Mouse (Mus musculus): ENCODE measurements around the gene Fam241a. TPM values are rescaled to one million over a fixed set of nuclear protein-coding genes. Genes with fewer than 3 reads are reported as not detected.

Fam241a gene
- polyA plus RNA-seq, 2 experiments, result 6.3 to 11.7 TPM

DNA sequence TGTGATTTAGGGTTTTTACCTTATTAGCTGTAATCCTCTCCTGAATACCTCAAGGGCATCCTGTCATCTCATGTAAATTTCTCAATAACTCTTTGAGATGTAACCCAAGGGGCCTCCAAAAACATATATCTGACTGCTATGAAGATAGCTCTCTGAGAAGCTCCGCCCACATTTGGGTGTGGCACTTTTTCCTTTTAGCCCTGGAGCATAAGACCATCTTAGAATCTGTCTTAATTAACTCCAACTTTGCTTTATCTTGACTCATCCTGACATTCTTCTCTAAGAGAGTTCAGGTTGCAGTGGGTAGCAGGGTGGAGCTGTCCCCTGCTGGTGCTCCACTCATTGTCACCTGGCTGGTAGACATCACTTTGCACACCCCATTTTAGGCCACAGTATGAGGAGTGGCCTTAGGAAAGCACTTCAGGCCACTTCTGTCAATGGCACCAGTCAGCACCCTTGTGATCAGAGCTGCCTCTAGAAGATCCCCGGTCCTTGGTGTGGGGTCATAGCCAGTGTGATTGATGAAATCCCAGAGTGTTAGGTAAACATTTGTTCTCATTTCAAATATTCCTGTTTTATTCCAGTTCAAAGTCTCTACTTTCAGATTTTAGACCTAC, 52.7 kb downstream of the Fam241a start:
- no peaks in the 10 kb centered on the region for H3K36me3 ChIP-seq (ENCODE audit: control insufficient read depth, insufficient read depth, low read length)
- H3K4me3 ChIP-seq (replicated peaks; ENCODE audit: low read length), result no peak overlapping the region
- DNase-seq (ENCODE audit: low spot score) (peak; percentile 27), ATAC-seq (ENCODE audit: low FRiP score, low read depth) (no peak)
- H3K4me1 ChIP-seq (ENCODE audit: control insufficient read depth, insufficient read depth, low read length), result no peaks in the 10 kb centered on the region
- no peak overlapping the region for H3K9ac ChIP-seq (ENCODE audit: low read depth, low read length, severe bottlenecking)
- H3K27ac ChIP-seq (replicated peaks; ENCODE audit: low read depth, low read length), result no peak overlapping the region
- no peaks in the 10 kb centered on the region for H3K27me3 ChIP-seq (ENCODE audit: control insufficient read depth, insufficient read depth, low read length)
- no peak overlapping the region for H3K4me2 ChIP-seq (replicated peaks; ENCODE audit: low read depth, low read length, severe bottlenecking)
- TF ChIP-seq POLR2A (IDR thresholded peaks at IDR 0.05; ENCODE audit: borderline replicate concordance, extremely low read depth, insufficient read depth, insufficient read length), result no peak
- 81% methylated on average over 2 of the region's 2 CpGs for WGBS
- H3K9me3 ChIP-seq (ENCODE audit: control insufficient read depth, low read length), result no peaks in the 10 kb centered on the region

DNA sequence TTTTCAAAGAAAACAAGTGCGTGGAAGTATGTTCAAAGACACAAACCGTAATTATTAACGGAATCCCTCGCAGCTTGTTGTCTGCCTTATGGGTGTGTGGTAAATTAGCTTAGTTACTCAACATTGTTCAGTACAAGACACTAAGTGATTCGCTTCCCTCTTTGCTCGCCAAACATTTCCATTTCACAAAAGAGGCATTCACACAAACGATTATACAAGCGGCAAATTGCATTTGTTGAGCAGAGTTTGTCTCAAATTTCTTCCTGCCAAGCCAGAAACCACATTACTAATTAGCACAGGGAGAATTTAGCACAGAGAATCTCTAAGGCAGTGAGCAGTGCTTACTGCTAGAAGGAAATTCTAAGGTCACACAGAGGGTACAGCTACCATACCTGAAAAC, 54.2 kb downstream of the Fam241a start:
- DNase-seq (ENCODE audit: low spot score), result no peak

DNA sequence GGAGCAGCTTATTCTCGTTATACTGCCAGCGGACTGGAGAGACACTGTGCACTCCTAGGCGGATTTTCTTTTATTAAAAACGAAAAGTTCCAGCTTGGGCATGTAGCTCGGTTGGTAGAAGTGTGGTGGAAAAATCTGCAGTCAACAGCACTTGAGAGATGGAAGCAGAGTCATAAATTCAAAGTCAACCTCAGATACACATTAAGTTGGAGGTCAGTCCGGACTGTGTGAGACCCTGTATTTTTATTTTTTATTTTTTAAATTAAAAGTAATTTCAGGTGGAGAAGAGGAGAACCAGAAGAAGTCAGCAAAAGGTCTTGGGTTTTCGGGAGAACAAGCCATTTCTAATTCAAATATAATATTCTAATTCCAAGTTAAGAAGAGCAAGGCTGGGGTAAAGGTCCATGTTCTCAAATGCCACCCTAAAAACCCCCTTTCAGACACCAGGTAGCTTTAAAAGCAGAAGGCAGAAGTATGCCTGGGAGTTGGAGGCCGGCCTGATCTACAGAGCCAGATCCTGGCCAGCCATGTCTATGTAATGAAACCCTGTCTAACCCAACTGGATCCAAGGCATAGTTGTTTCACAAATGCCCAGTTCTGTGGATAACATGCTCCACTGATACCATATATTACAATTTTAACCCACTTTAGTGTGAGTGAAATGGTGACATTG, 58.0 kb downstream of the Fam241a start:
- Histone ChIP-seq H3K27ac (replicated peaks; ENCODE audit: low read depth, low read length) (peak overlapping the region; percentile 77), H3K9ac (ENCODE audit: low read depth, low read length, severe bottlenecking) (peak overlapping the region; percentile 85), H3K4me3 (replicated peaks; ENCODE audit: low read length) (peak overlapping the region; percentile 83), H3K4me1 (ENCODE audit: control insufficient read depth, insufficient read depth, low read length) (peaks cover 15% of the 10 kb centered on the region), H3K27me3 (ENCODE audit: control insufficient read depth, insufficient read depth, low read length) (no peaks in the 10 kb centered on the region), H3K4me2 (replicated peaks; ENCODE audit: low read depth, low read length, severe bottlenecking) (peak overlapping the region; percentile 52), H3K36me3 (ENCODE audit: control insufficient read depth, insufficient read depth, low read length) (no peaks in the 10 kb centered on the region; the same call in 1 of the 2 replicates), H3K9me3 (ENCODE audit: control insufficient read depth, low read length) (no peaks in the 10 kb centered on the region)
- DNase-seq (ENCODE audit: low spot score) (no peak), ATAC-seq (ENCODE audit: low FRiP score, low read depth) (no peak)
- 26% methylated on average over 8 of the region's 8 CpGs for WGBS
- TF ChIP-seq POLR2A (IDR thresholded peaks at IDR 0.05; ENCODE audit: borderline replicate concordance, extremely low read depth, insufficient read depth, insufficient read length), result no peak

More for the DNA sequence above, 54.2 kb downstream of the Fam241a start:
- ATAC-seq (ENCODE audit: low FRiP score, low read depth), result no peak
- no peak overlapping the region for H3K4me3 ChIP-seq (replicated peaks; ENCODE audit: low read length)
- WGBS, result 72% methylated on average over 8 of the region's 8 CpGs
- TF ChIP-seq POLR2A (IDR thresholded peaks at IDR 0.05; ENCODE audit: borderline replicate concordance, extremely low read depth, insufficient read depth, insufficient read length), result no peak
- H3K4me2 ChIP-seq (replicated peaks; ENCODE audit: low read depth, low read length, severe bottlenecking), result no peak overlapping the region
- no peaks in the 10 kb centered on the region for H3K27me3 ChIP-seq (ENCODE audit: control insufficient read depth, insufficient read depth, low read length)
- no peaks in the 10 kb centered on the region for H3K36me3 ChIP-seq (ENCODE audit: control insufficient read depth, insufficient read depth, low read length)
- H3K27ac ChIP-seq (replicated peaks; ENCODE audit: low read depth, low read length), result no peak overlapping the region
- H3K4me1 ChIP-seq (ENCODE audit: control insufficient read depth, insufficient read depth, low read length), result peaks cover 6% of the 10 kb centered on the region
- H3K9ac ChIP-seq (ENCODE audit: low read depth, low read length, severe bottlenecking), result no peak overlapping the region
- no peaks in the 10 kb centered on the region for H3K9me3 ChIP-seq (ENCODE audit: control insufficient read depth, low read length)

DNA sequence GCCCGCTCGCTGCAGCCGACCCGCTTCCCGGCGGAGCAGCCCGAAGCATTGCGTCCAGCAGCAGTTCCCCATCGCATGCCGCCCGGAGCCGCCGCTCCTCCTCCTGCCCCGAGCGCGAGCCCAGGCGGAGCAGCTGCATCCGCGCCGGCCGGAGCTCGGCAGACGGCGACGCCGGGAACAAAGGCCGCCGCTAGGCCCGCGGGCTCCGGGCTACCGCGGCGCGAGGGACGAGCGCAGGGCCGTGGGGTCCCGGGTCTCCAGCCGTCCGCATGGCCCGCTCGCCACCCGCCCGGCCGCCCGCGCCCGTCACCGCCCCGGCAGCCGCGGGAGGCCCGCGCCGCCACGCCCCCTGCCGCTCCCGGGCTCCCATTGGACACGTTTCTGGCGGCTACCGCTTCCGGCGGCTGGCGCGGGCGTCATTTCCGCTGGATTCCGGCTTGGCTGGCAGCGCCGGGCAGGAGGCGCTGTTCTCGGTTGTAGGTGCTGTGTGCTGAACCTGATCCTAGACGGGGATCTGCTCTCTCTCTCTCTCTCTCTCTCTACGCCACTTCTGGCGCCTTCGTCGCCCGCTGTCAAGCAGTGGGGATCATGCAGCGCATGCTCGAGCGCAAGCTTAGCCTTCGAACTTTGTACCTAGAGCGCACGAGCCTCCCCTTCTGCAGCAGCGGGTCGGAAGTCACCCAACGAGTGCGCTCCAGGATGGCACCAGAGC, 58.8 kb downstream of the Fam241a start, which contains the start of gene Ap1ar:
Ap1ar (minus strand) TSS at position 370 of the 712 bp plus-strand sequence.
- Histone ChIP-seq H3K9ac (ENCODE audit: low read depth, low read length, severe bottlenecking) (peak within 1 kb of the TSS; percentile 85), H3K36me3 (ENCODE audit: control insufficient read depth, insufficient read depth, low read length) (no peaks in the 10 kb centered on the region; the same call in 1 of the 2 replicates), H3K4me2 (replicated peaks; ENCODE audit: low read depth, low read length, severe bottlenecking) (peak within 1 kb of the TSS; percentile 55), H3K4me3 (replicated peaks; ENCODE audit: low read length) (peak within 1 kb of the TSS; percentile 83), H3K27me3 (ENCODE audit: control insufficient read depth, insufficient read depth, low read length) (no peaks in the 10 kb centered on the region), H3K27ac (replicated peaks; ENCODE audit: low read depth, low read length) (peak within 1 kb of the TSS; percentile 77), H3K9me3 (ENCODE audit: control insufficient read depth, low read length) (no peaks in the 10 kb centered on the region), H3K4me1 (ENCODE audit: control insufficient read depth, insufficient read depth, low read length) (peaks cover 15% of the 10 kb centered on the region)
- TF ChIP-seq POLR2A (IDR thresholded peaks at IDR 0.05; ENCODE audit: borderline replicate concordance, extremely low read depth, insufficient read depth, insufficient read length), result peak; percentile 72; the same call in 1 of the 2 replicates
- WGBS, result under 1% methylated on average over 55 of the region's 89 CpGs
- DNase-seq (ENCODE audit: low spot score), result peak; percentile 96
- peak; percentile 98 for ATAC-seq (ENCODE audit: low FRiP score, low read depth)

DNA sequence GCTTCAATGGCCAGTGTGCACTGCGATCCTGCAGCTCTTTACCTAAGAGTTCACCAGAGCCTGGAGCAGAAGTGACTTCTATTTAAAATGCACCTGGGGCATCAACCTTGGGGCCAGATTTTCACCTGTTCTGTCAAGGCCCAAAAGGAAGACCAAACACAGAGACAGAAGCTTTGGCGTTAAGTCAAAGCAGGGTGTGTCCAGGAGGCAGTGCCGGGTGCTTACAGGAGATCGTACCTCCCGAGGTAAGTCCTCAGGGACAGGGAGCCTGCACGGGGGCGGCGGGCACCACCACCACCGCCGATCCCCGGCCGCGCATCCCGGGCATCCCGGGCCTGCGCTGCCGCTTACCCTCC, 59.3 kb downstream of the Fam241a start:
- WGBS, result under 1% methylated on average over 16 of the region's 17 CpGs
- DNase-seq (ENCODE audit: low spot score), result no peak

More for the DNA sequence above, 59.3 kb downstream of the Fam241a start:
- Histone ChIP-seq H3K27ac (replicated peaks; ENCODE audit: low read depth, low read length) (peak overlapping the region; percentile 68), H3K9ac (ENCODE audit: low read depth, low read length, severe bottlenecking) (peak overlapping the region; percentile 85), H3K27me3 (ENCODE audit: control insufficient read depth, insufficient read depth, low read length) (no peaks in the 10 kb centered on the region), H3K9me3 (ENCODE audit: control insufficient read depth, low read length) (no peaks in the 10 kb centered on the region), H3K4me1 (ENCODE audit: control insufficient read depth, insufficient read depth, low read length) (peaks cover 15% of the 10 kb centered on the region), H3K4me2 (replicated peaks; ENCODE audit: low read depth, low read length, severe bottlenecking) (peak overlapping the region; percentile 55), H3K36me3 (ENCODE audit: control insufficient read depth, insufficient read depth, low read length) (no peaks in the 10 kb centered on the region; the same call in 1 of the 2 replicates), H3K4me3 (replicated peaks; ENCODE audit: low read length) (peak overlapping the region; percentile 83)
- no peak for TF ChIP-seq POLR2A (IDR thresholded peaks at IDR 0.05; ENCODE audit: borderline replicate concordance, extremely low read depth, insufficient read depth, insufficient read length)
- ATAC-seq (ENCODE audit: low FRiP score, low read depth), result 0 out of 2 replicates have a peak, but pooled peaks have one; percentile 1

All from limb, embryonic 14.5 days (tissue).